Mouse (Mus musculus): Measurements from ENCODE around the gene Tmem132c. TPM values are rescaled to one million over a fixed set of nuclear protein-coding genes. Genes with fewer than 3 reads are reported as not detected.
A peak's percentile ranks its signal among the peaks of the same experiment; 100 is the strongest.

Tmem132c gene
- total RNA-seq, 2 experiments from 2014 or later: 3.4 to 4.0 TPM

DNA sequence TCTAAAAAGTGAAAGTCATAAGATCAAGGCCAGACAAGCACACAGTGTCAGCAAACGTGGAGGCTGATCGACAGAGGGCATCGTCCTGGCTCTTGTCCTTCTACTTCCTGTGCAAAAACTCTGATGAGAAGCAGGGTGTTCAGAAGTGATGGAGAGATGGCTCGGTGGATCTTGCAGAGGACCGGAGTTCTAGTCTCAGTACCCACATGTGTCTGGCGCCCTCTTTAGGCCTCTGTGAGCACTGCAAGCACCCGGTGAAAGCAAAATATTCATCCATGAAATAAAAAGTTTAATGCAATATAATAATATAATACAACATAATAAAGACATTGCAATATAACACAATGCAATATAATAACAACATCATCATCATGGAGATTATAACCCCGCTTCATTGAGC lies 335.8 kb downstream of the Tmem132c start:
- DNase-seq (ENCODE audit: extremely low spot score in 1 of 2, low spot score in 1 of 2): peak in 1 of 2 experiments; percentile 42

DNA sequence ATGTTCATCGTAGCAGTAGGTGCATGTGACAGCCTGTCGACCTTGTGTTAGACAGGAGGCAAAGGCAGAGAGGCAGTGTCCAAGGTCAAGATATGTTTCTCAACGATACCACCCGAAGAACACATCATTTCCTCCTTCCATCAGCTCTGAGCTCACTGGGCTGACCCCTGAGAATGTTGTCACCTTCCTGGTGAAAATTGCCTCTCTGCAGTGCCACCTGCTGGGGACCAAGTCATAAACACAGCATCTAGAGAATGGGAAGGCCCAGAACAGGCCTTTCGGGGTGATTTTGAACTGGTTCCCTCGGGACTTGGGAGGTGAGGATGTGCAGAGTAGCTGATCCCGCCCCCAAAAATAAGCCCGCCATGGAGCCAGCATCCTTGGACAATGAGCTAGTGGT lies 342.1 kb downstream of the Tmem132c start:
- peak in 1 of 2 experiments; percentile 42 for DNase-seq (ENCODE audit: extremely low spot score in 1 of 2, low spot score in 1 of 2)

DNA sequence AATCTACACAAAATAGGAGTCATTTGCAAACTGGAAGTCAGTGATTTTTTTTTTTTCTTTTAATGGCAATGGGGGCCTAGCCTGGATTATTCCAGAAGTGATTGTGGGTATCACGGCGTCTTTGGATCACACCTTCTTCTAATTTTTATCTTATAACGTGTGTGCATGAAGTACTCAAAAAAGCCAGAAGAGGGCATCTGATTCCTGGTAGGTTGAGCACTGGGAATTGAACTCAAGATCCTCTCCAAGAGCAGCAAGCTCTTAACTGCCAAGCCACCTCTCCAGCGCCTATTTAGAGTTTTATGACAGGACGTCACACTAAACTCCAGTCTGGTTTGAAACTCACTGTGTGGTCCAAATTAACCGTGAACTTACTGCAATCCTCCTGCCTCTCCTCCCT lies 346.2 kb downstream of the Tmem132c start:
- DNase-seq (ENCODE audit: extremely low spot score in 1 of 2, low spot score in 1 of 2): no peak

DNA sequence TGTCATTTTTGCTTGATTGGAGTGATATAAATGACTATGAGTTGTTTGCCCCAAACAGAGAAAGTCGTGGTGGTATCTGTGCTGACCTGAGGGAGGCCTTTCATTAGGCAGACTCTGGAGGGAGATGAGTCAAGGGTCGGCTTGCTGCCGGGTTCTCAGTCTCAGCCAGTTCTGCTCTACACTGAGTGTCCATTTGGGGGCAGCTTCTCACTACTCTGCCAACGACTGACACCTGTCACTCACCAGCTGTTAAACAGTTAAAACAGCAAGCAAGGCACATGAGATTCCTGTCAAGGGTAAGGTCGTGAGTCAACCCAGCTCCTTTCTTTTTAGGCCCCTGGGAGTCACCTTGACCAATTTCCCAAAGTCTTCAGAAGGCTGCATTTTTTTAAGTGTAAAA lies 350.8 kb downstream of the Tmem132c start:
- DNase-seq (ENCODE audit: extremely low spot score in 1 of 2, low spot score in 1 of 2): no peak

DNA sequence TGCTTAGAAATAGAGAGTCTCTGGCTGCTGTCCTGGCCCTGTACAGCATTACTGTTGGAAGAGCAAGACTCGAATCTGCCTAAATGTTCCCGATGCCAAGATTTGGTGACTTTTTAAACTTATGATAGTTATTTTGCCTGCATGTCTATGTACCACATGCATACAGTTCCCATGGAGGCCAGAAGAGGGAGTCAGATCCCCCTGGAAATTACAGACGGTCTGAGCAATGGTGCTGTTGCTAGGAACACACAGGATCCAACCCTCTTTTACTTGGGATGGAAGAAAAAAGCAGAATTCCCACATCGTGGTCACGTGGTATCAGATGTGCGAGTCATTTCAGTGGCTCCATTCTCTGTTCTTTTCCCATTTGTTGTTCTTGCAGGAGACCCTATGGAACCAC lies 351.2 kb downstream of the Tmem132c start:
- DNase-seq (ENCODE audit: extremely low spot score in 1 of 2, low spot score in 1 of 2): peak in 1 of 2 experiments; percentile 51

DNA sequence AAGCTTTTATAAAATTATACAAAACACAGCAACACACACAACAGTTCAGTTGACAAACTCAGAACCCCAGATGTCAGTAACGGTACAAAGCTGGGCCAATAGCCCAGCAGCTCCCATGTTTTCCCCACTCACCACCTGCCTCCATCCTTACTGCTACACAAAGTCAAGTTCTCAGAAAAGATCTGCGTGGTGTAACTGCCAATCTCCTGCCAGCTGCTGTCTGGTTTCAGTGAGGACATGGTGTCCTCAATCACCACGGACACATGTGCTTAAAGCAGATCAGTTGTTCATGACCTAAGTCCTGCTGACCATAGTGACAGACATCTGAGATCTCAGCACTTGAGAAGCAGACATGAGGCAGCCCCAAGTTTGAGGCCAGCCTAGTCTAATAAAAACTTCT lies 354.1 kb downstream of the Tmem132c start:
- DNase-seq (ENCODE audit: extremely low spot score in 1 of 2, low spot score in 1 of 2): no peak

DNA sequence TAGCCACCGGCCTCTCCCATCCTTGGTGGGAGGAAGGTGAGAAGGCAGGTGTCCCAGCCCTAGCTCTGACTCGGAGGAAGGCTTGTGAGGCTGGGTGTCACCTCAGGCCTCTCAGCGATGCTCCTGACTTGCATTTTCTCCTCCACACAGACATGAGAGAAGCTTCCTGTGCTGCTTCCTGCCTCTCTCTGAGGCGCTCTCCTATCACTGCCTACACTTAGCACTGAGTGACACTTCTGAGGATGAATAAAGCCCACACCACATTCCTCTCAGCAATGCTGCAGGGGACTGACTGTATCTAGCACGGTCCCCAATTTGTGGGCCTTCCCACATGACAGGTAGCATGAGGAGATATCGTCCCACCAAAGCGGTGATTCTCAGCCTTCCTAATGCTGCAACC lies 355.3 kb downstream of the Tmem132c start:
- no peak for DNase-seq (ENCODE audit: extremely low spot score in 1 of 2, low spot score in 1 of 2)

DNA sequence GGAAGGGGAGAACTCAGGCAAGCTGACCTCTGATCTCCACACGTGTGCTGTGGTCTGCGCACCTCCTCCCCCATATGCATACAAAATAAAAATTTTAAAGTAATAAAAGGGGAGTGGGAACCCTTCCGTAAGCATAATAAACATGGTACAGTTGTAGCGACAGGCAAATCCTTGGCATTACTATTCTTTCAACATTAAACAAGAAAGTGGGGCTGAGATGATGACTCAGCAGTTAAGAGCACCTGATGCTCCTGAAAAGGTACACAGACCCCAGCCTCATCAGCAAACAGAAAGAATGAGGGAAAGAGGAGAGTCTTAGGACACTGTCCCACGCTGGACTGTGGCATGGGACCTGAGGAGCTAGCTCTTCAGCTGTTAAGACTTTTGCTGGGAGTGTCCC lies 361.4 kb downstream of the Tmem132c start:
- DNase-seq (ENCODE audit: extremely low spot score in 1 of 2, low spot score in 1 of 2): no peak

DNA sequence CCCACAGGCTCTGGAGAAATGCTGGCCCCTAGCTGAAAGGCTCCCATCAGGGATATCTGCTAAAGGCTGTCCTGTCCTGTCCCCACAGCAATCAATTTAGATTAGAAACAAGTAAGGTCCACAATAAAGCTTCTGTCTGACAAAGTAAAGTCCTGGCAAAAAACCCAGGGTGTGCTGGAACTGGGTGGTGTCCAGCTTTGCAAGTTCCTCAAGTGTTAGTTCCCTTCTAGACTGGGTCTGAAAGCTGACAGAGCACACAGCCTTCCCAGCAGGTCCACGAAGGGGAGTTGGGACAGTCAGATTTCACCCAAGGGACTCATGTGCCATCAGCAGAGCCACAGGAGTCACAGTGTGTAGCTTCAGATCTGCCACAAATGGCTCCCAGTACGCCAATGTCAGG lies 365.9 kb downstream of the Tmem132c start:
- no peak for DNase-seq (ENCODE audit: extremely low spot score in 1 of 2, low spot score in 1 of 2)

DNA sequence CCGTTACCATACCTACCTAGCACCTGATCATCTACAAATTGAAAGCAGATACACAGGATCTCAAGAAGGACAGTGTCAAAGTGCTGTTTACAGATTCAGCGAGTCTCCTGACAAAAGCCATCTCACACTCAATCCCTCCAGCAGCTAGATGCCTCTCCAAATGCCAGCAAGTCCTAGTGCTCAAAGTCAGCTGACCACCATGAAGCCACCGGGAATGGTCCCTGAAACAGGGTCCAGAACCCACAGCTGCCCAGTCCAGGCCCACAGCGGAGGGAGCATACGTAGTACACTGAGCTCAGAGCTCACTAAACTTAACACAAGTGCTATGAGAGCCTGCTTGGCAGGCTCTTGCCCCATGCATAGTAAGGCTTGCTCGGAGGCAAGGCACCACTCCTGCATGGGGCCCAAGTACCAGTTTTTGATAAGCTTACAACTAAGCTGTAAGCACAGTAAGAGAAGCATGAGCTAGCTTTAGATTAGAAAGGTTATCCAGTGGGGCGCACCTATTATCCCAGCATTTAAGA lies 367.6 kb downstream of the Tmem132c start:
- no peak for DNase-seq (ENCODE audit: extremely low spot score in 1 of 2, low spot score in 1 of 2)

DNA sequence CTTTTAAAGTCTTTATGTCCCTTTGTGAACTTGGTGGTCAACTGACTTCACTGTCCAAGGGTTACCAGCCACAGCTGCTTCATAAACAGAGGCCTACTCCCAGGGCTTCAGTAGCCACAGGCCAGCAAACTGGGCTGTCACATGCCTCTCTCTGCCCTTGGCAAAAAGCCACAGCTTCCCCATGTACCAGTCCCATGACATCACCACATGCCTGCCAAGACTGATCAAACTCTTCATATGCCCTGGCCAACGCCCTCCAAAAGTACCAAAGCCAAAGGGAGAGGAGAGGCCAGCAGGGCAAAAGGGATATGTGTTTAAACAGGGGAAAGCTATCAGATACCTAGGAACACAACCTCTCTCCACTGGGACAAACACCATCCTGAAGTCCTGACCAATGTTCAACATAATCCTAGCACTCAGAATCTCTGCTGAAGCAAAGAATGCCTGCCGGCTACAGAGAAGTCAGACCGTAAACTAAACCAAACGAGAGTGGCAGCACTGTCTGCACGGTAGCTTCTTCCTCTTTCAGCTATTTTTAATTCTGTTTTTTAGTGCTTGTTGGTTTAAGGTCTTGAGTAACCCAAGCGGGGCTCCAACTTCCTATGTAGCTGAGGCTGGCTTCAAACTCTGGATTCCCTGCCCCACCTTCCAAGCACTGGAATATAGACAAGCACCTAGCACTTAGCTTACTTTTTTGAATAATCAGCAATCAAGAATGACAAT lies 369.3 kb downstream of the Tmem132c start:
- DNase-seq (ENCODE audit: extremely low spot score in 1 of 2, low spot score in 1 of 2): no peak

DNA sequence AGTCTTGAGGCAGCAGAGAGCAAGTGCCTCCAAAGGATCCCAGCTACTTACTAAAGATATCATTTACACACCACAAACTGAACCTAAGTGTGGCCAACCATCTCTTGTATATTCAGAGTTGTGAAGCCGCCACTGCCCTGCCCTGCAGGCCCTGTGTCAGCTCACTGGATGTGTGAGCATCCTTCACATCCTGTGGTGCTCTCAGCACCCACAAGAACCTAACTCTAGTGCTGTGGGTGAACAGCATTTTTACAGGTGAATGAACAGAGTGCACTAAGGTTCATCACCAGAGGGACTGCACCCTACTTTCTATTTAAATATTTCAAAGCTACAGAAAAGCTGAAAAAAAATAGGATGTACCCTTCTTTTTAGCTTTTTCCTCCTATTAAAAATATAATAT lies 370.3 kb downstream of the Tmem132c start:
- no peak for DNase-seq (ENCODE audit: extremely low spot score in 1 of 2, low spot score in 1 of 2)

DNA sequence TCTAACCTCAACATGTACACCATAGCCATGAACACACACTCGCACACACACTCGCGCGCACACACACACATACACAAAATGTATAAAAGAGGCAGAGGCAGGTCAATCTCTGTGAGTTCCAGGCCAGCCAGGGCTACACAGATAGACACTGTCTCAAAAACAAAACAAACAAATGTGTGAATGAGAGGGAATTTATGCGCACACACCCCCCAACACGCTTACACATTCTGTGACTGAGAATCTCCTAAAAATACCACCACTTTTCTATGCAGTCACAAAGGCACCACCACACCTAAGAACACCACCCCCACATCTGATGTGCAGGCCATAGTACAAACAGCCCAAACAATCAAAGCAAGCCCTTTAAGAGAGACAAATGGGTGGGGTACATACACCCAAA lies 370.8 kb downstream of the Tmem132c start:
- DNase-seq (ENCODE audit: extremely low spot score in 1 of 2, low spot score in 1 of 2): no peak
